Mouse (Mus musculus): ENCODE data around the gene Tmem184a. TPM values are rescaled to one million over a fixed set of nuclear protein-coding genes. Genes with fewer than 3 reads are reported as not detected.
A peak's percentile ranks its signal among the peaks of the same experiment; 100 is the strongest.

Tmem184a gene
- polyA plus RNA-seq, 1 experiment, result 2.1 TPM

- Histone ChIP-seq H3K27ac (replicated peaks; ENCODE audit: low read depth, low read length) (peak overlapping the region; percentile 91), H3K4me3 (ENCODE audit: insufficient read depth, low read depth, low read length) (peak overlapping the region; percentile 89), H3K4me1 (ENCODE audit: control insufficient read depth, insufficient read depth, insufficient read length, low read length) (peaks cover 33% of the 10 kb centered on the region)
These were observed 27.4 kb downstream of the Tmem184a start for GRCm38 (mm10) chr5:139792159-139792775.

GRCm38 (mm10) chr5:139791227-139792158, 28.2 kb downstream of the Tmem184a start, which contains the start of gene Mafk:
Gene Mafk, plus strand, starts transcription at chr5:139791513.
- Histone ChIP-seq H3K4me1 (ENCODE audit: control insufficient read depth, insufficient read depth, insufficient read length, low read length) (peaks cover 29% of the 10 kb centered on the region), H3K4me3 (ENCODE audit: insufficient read depth, low read depth, low read length) (peak within 1 kb of the TSS; percentile 89), H3K27ac (replicated peaks; ENCODE audit: low read depth, low read length) (peak within 1 kb of the TSS; percentile 91)

- no peak overlapping the region for H3K27ac ChIP-seq (replicated peaks; ENCODE audit: low read depth, low read length)
- H3K4me1 ChIP-seq (ENCODE audit: control insufficient read depth, insufficient read depth, insufficient read length, low read length), result peaks cover 12% of the 10 kb centered on the region
- no peak overlapping the region for H3K4me3 ChIP-seq (ENCODE audit: insufficient read depth, low read depth, low read length)
These were observed 30.3 kb downstream of the Tmem184a start for GRCm38 (mm10) chr5:139789466-139789865.

- Histone ChIP-seq H3K4me1 (ENCODE audit: control insufficient read depth, insufficient read depth, insufficient read length, low read length) (no peaks in the 10 kb centered on the region), H3K4me3 (ENCODE audit: insufficient read depth, low read depth, low read length) (no peak overlapping the region), H3K27ac (replicated peaks; ENCODE audit: low read depth, low read length) (no peak overlapping the region)
These were observed 38.3 kb downstream of the Tmem184a start for GRCm38 (mm10) chr5:139781406-139781805.

- no peaks in the 10 kb centered on the region for H3K4me1 ChIP-seq (ENCODE audit: control insufficient read depth, insufficient read depth, insufficient read length, low read length)
- H3K4me3 ChIP-seq (ENCODE audit: insufficient read depth, low read depth, low read length), result no peak overlapping the region
- no peak overlapping the region for H3K27ac ChIP-seq (replicated peaks; ENCODE audit: low read depth, low read length)
These were observed 42.8 kb downstream of the Tmem184a start for GRCm38 (mm10) chr5:139776966-139777365.

GRCm38 (mm10) chr5:139775216-139775926, 44.3 kb downstream of the Tmem184a start, which contains the start of gene Ints1:
Gene Ints1, minus strand, starts transcription at chr5:139775674.
- 0 out of 2 replicates have a peak within 1 kb of the TSS, but pooled peaks have one; percentile 10 for H3K27ac ChIP-seq (replicated peaks; ENCODE audit: low read depth, low read length)
- H3K4me3 ChIP-seq (ENCODE audit: insufficient read depth, low read depth, low read length), result peak within 1 kb of the TSS; percentile 97
- H3K4me1 ChIP-seq (ENCODE audit: control insufficient read depth, insufficient read depth, insufficient read length, low read length), result no peaks in the 10 kb centered on the region

- Histone ChIP-seq H3K27ac (replicated peaks; ENCODE audit: low read depth, low read length) (no peak overlapping the region), H3K4me1 (ENCODE audit: control insufficient read depth, insufficient read depth, insufficient read length, low read length) (no peaks in the 10 kb centered on the region), H3K4me3 (ENCODE audit: insufficient read depth, low read depth, low read length) (no peak overlapping the region)
These were observed 51.5 kb downstream of the Tmem184a start for GRCm38 (mm10) chr5:139768216-139768615.

- H3K27ac ChIP-seq (replicated peaks; ENCODE audit: low read depth, low read length), result no peak overlapping the region
- H3K4me1 ChIP-seq (ENCODE audit: control insufficient read depth, insufficient read depth, insufficient read length, low read length), result no peaks in the 10 kb centered on the region
- H3K4me3 ChIP-seq (ENCODE audit: insufficient read depth, low read depth, low read length), result no peak overlapping the region
These were observed 55.4 kb downstream of the Tmem184a start for GRCm38 (mm10) chr5:139764296-139764695.

GRCm38 (mm10) chr5:139758096-139758495, 61.6 kb downstream of the Tmem184a start:
- Histone ChIP-seq H3K27ac (replicated peaks; ENCODE audit: low read depth, low read length) (no peak overlapping the region), H3K4me1 (ENCODE audit: control insufficient read depth, insufficient read depth, insufficient read length, low read length) (no peaks in the 10 kb centered on the region), H3K4me3 (ENCODE audit: insufficient read depth, low read depth, low read length) (no peak overlapping the region)

GRCm38 (mm10) chr5:139756586-139756985, 63.1 kb downstream of the Tmem184a start:
- no peak overlapping the region for H3K27ac ChIP-seq (replicated peaks; ENCODE audit: low read depth, low read length)
- no peak overlapping the region for H3K4me3 ChIP-seq (ENCODE audit: insufficient read depth, low read depth, low read length)
- no peaks in the 10 kb centered on the region for H3K4me1 ChIP-seq (ENCODE audit: control insufficient read depth, insufficient read depth, insufficient read length, low read length)

- Histone ChIP-seq H3K27ac (replicated peaks; ENCODE audit: low read depth, low read length) (no peak overlapping the region), H3K4me3 (ENCODE audit: insufficient read depth, low read depth, low read length) (no peak overlapping the region), H3K4me1 (ENCODE audit: control insufficient read depth, insufficient read depth, insufficient read length, low read length) (no peaks in the 10 kb centered on the region)
These were observed 63.6 kb downstream of the Tmem184a start for GRCm38 (mm10) chr5:139756135-139756534.

- Histone ChIP-seq H3K27ac (replicated peaks; ENCODE audit: low read depth, low read length) (no peak overlapping the region), H3K4me1 (ENCODE audit: control insufficient read depth, insufficient read depth, insufficient read length, low read length) (no peaks in the 10 kb centered on the region), H3K4me3 (ENCODE audit: insufficient read depth, low read depth, low read length) (no peak overlapping the region)
These were observed 65.0 kb downstream of the Tmem184a start for GRCm38 (mm10) chr5:139754753-139755152.
